Mouse (Mus musculus): Measurements from ENCODE around the gene Rbm15b.

DNA sequence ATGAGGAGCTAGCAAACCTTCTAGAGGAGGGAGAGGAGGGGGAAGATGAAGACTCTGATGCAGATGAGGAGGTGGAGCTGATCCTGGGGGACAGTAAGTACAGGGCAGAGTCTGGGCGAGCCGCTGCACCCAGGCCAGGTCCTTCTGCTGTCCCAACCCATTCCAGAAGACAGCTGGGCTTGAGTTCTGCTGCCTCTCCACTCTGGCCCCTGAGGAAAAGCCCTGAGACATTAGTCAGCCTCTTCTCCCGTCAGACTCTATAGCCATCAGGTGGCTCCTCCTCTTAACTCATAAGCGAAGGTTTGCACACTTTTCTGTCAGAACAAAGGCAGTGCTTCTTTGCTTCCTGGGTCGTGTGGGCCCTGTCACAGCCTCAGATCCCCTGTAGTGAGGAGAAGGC lies 13.0 kb downstream of the Rbm15b start:
- TF ChIP-seq CTCF (IDR thresholded peaks at IDR 0.05; ENCODE audit: low read depth, low read length) (no peak), POLR2A (IDR thresholded peaks at IDR 0.05; ENCODE audit: borderline replicate concordance, low read depth, low read length) (no peak)
